Mouse (Mus musculus) limb, embryonic 10.5 days (tissue): ENCODE data around the gene Copz2. TPM values are rescaled to one million over a fixed set of nuclear protein-coding genes. Genes with fewer than 3 reads are reported as not detected.

Experiments used
- DNase-seq: peaks from one replicate; pipeline ENCODE4 v3.0.0-alpha.2; 2017; ENCODE audit warnings: low spot score
- H3K27ac ChIP-seq: fragments of 300-500 bp; sonication (generic); 2 replicates; pipeline ENCODE4 v1.5.1; 2016; ENCODE audit warnings: mild to moderate bottlenecking
- H3K27me3 ChIP-seq: fragments of 300-500 bp; sonication (generic); 2 replicates; pipeline ENCODE4 v1.6.1; 2016; ENCODE audit warnings: low read depth, mild to moderate bottlenecking; ENCODE audit not compliant: poor library complexity, severe bottlenecking
- H3K36me3 ChIP-seq: fragments of 300-500 bp; sonication (generic); 2 replicates; pipeline ENCODE4 v1.6.1; 2016; ENCODE audit warnings: mild to moderate bottlenecking, moderate library complexity
- H3K4me1 ChIP-seq: fragments of 300-500 bp; sonication (generic); 2 replicates; pipeline ENCODE4 v1.6.1; 2016
- H3K4me3 ChIP-seq: fragments of 300-500 bp; sonication (generic); 2 replicates; pipeline ENCODE4 v1.5.1; 2016; ENCODE audit warnings: mild to moderate bottlenecking, moderate library complexity
- H3K9me3 ChIP-seq: fragments of 300-500 bp; sonication (generic); replicated peaks from 2 replicates; pipeline ENCODE4 v1.6.1; 2016; ENCODE audit warnings: mild to moderate bottlenecking
- WGBS: fragments of 180-500 bp; shearing (Covaris S2); methylation state at CpG from one replicate; pipeline ENCODE4 v1.1.7; 2016; 5-methylcytosine and 5-hydroxymethylcytosine counted together
- microRNA counts: library from miRNA; unstranded; fragments of <30 nt; microRNA quantifications from one replicate; lab custom pipeline; 2017
- microRNA-seq: library from miRNA; unstranded; fragments of <30 nt; microRNA quantifications from one replicate; pipeline ENCODE4, GENCODE M21; 2017
- polyA plus RNA-seq: library from polyadenylated mRNA; unstranded; fragments of >200 nt; fragmentation: Nextera tagmentation; extraction: Ambion mirVana; gene quantifications from 2 replicates; pipeline ENCODE4 v1.2.1, GENCODE M21; 2016

Gene Copz2
- polyA plus RNA-seq, 1 experiment from 2014 or later, result 39.9 TPM

- WGBS, result 12% methylated on average over 16 of the region's 16 CpGs
- H3K4me3 ChIP-seq, result no peak overlapping the region
- H3K36me3 ChIP-seq, result peaks cover 17% of the 10 kb centered on the region
- 0 out of 2 replicates have a peak, but pooled peaks cover 5% of the 10 kb centered on the region for H3K27me3 ChIP-seq
- peak overlapping the region; percentile 31; the same call in 1 of the 2 replicates for H3K27ac ChIP-seq
- H3K4me1 ChIP-seq, result peaks cover 82% of the 10 kb centered on the region
- no peaks in the 10 kb centered on the region for H3K9me3 ChIP-seq
- peak; percentile 67 for DNase-seq
These were observed 53.3 kb downstream of the Copz2 start for GRCm38 (mm10) chr11:96902639-96903635.

DNA sequence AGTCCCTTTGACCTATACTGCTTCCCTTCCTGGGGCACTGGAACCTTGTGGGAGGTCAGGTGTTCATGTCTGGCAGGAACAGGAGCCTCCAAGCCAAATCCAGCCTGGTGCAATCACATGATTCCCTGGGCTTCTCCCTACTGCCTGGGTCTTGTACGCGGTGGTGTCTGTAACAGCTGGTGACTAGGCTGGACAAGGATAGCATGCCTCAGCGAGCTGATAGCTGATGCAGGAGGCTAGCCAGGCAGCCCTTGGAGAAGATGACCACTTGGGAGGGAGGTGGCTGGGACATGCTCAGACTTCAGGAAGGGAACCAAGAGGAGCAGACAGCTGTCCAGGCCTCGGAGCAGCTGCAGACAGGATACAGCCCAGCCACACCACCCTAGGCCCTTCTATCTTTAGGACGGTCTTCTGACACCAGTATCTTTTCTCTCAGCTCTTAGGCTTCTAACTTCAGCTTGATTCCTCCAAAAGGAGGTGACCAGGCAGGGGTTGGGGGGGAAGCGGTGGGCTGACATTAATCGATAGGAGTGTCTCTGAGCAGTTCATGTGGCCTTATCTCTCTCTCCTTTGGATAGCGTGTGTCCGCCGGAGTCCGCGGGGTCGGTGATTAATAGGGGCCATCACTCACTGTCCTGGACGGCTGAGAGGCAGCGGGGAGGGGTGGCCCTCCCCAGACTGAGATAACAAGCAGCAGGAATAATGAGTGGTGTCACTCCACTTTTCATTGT is 56.9 kb downstream of the Copz2 start:
- Histone ChIP-seq H3K9me3 (no peaks in the 10 kb centered on the region), H3K4me1 (peaks cover 61% of the 10 kb centered on the region), H3K36me3 (peaks cover 51% of the 10 kb centered on the region), H3K27me3 (peaks cover 13% of the 10 kb centered on the region; the same call in 1 of the 2 replicates), H3K4me3 (peak overlapping the region; percentile 12; the same call in 1 of the 2 replicates), H3K27ac (peak overlapping the region; percentile 16; the same call in 1 of the 2 replicates)
- DNase-seq, result no peak
- WGBS, result 34% methylated on average over 15 of the region's 15 CpGs

DNA sequence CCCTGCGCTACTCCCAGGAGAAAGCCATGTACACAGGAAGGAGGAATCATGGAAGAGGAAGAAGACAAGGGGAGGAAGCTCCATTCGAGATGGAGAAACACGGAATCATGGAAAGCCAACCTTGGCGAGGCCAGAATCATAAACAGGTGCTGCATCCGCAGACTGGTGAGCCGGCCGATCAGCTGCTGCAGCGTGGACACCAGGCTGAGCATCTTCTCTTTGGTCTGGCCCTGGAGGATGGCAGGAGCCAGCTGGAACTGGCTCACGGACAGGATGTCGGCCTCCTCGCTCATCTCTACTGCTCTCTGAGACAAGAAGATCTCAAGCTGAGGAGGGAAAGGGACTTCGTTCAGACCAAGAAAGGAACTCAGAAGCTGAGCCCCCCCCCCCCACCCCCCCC is 58.9 kb downstream of the Copz2 start:
- H3K4me3 ChIP-seq, result no peak overlapping the region
- H3K9me3 ChIP-seq, result no peaks in the 10 kb centered on the region
- WGBS, result 95% methylated on average over 12 of the region's 12 CpGs
- H3K27ac ChIP-seq, result no peak overlapping the region
- DNase-seq, result no peak
- H3K36me3 ChIP-seq, result peaks cover 66% of the 10 kb centered on the region
- H3K27me3 ChIP-seq, result peaks cover 13% of the 10 kb centered on the region; the same call in 1 of the 2 replicates
- peaks cover 45% of the 10 kb centered on the region for H3K4me1 ChIP-seq

- DNase-seq, result peak; percentile 83
- H3K4me1 ChIP-seq, result peaks cover 43% of the 10 kb centered on the region
- WGBS, result 31% methylated on average over 7 of the region's 7 CpGs
- H3K9me3 ChIP-seq, result no peaks in the 10 kb centered on the region
- peaks cover 66% of the 10 kb centered on the region for H3K36me3 ChIP-seq
- H3K4me3 ChIP-seq, result no peak overlapping the region
- H3K27me3 ChIP-seq, result peaks cover 13% of the 10 kb centered on the region; the same call in 1 of the 2 replicates
- no peak overlapping the region for H3K27ac ChIP-seq
These were observed 60.3 kb downstream of the Copz2 start for GRCm38 (mm10) chr11:96910003-96910402.

MicroRNAs within 50 kb of the gene (microRNA counts, 519-probe panel; counts per million panel counts)
- 5,295 counts per million, percentile 89 among the panel's probes with 10 or more counts for microRNA mmu-miR-152 (lab: Ali Mortazavi, UCI)

Small RNA genes within 50 kb of the gene (microRNA-seq; reads per million reads assigned to microRNA genes)
- 34.0 reads per million, percentile 36 among the genes with 10 or more reads in this experiment for gene Mir152

Other genes starting within 250 kb of the Copz2 start
- 21.4 and 22.0 TPM in 2 replicates for gene Snx11, start 72.3 kb upstream of the Copz2 start, polyA plus RNA-seq
- gene Cbx1, start 60.7 kb upstream of the Copz2 start, polyA plus RNA-seq, result 179 and 200 TPM in 2 replicates
- 60.0 and 69.3 TPM in 2 replicates for gene Nfe2l1, start 19.9 kb upstream of the Copz2 start, polyA plus RNA-seq
- 85.3 and 90.0 TPM in 2 replicates for gene Cdk5rap3, start 66.6 kb downstream of the Copz2 start, polyA plus RNA-seq
- gene Prr15l, start 78.2 kb downstream of the Copz2 start, polyA plus RNA-seq, result 0.58 and 0.71 TPM in 2 replicates
- 31.3 and 33.0 TPM in 2 replicates for gene Pnpo, start 94.1 kb downstream of the Copz2 start, polyA plus RNA-seq
- 26.1 and 28.1 TPM in 2 replicates for gene Sp2, start 133.1 kb downstream of the Copz2 start, polyA plus RNA-seq
- 9.2 and 11.8 TPM in 2 replicates for gene Sp6, start 163.5 kb downstream of the Copz2 start, polyA plus RNA-seq
- gene Scrn2, start 180.1 kb downstream of the Copz2 start, polyA plus RNA-seq, result 47.5 and 50.4 TPM in 2 replicates
- gene Lrrc46, start 191.5 kb downstream of the Copz2 start, polyA plus RNA-seq, result 0.90 and 1.0 TPM in 2 replicates
- gene Mrpl10, start 191.7 kb downstream of the Copz2 start, polyA plus RNA-seq, result 93.6 and 94.8 TPM in 2 replicates
- gene Osbpl7, start 200.8 kb downstream of the Copz2 start, polyA plus RNA-seq, result 8.3 and 10.1 TPM in 2 replicates